In the genomic region with DNA sequence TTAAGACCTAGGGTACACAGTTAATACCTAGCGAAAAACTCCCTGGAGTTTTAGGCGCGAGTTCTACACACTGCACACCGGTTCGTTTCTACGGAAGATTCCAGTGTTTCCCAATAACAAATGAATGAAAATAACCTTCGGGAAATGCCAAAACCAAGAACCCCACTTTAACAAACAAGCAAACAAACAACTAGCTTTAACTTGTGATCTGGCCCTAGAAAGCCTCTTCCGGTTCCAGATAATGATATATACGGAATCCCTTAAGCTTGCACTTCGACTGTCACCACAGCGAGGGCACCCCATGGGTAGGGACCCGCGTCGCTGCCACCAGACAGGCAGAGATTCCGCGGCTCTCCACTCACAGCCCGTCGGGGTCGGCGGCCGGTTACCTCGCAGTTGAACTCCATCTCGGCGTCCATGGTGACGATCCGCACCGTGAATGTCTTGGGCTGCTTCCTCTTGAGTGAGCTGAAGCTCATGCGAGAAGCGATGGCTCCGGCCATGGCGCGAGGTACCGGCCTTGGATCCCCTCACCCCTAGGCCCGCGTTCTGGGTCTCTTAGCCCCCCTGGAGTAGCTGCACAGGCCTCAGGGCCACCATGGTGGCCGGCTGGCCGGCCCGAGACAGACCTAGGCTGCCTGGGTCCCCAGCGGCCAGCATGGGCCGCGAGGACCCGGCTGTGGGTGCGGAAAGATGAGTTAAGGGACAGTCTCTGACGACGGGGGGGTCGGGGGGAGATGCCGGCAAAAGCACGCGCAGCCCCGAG, we compare ENCODE assay signal across 8 mouse cellular contexts. TPM values are rescaled to one million over a fixed set of nuclear protein-coding genes. Genes with fewer than 3 reads are reported as not detected.
DNase-seq lines count a peak whose midpoint lies in the region; ATAC-seq and TF ChIP-seq lines count a peak whose summit lies in the region.

No protein-coding gene starts in this region.

- no peaks in the 10 kb centered on the region for H3K27me3 ChIP-seq in embryonic facial prominence, embryonic 10.5 days (replicated peaks; ENCODE audit: low read depth, poor library complexity, severe bottlenecking)
- H3K27me3 ChIP-seq in heart, embryonic 12.5 days (replicated peaks) = no peaks in the 10 kb centered on the region
- H3K27me3 ChIP-seq in kidney, embryonic 15.5 days = no peaks in the 10 kb centered on the region
- no peaks in the 10 kb centered on the region for H3K27me3 ChIP-seq in liver, postnatal 0 days (ENCODE audit: insufficient read depth, low read length)
- H3K27me3 ChIP-seq in neural tube, embryonic 13.5 days = no peaks in the 10 kb centered on the region

- no peaks in the 10 kb centered on the region for H3K9me3 ChIP-seq in embryonic facial prominence, embryonic 10.5 days
- no peaks in the 10 kb centered on the region for H3K9me3 ChIP-seq in heart, embryonic 12.5 days (replicated peaks)
- no peaks in the 10 kb centered on the region for H3K9me3 ChIP-seq in kidney, embryonic 15.5 days (replicated peaks)
- no peaks in the 10 kb centered on the region for H3K9me3 ChIP-seq in liver, postnatal 0 days (ENCODE audit: low read length)
- H3K9me3 ChIP-seq in neural tube, embryonic 13.5 days = no peaks in the 10 kb centered on the region

- DNase-seq in A20 (ENCODE audit: low read depth, low spot score) = peak; percentile 73
- DNase-seq in T-cell, adult 2 months (ENCODE audit: low spot score) = peak; percentile 58
- peak; percentile 67 for DNase-seq in embryonic facial prominence, embryonic 10.5 days (ENCODE audit: low spot score)
- peak; percentile 64 for DNase-seq in liver, postnatal 0 days
- peak; percentile 39 to 41 for DNase-seq in thymus, adult 18-20 months

- peak; percentile 24 for ATAC-seq in heart, embryonic 12.5 days (ENCODE audit: insufficient number of reproducible peaks, low FRiP score)
- peak; percentile 72 for ATAC-seq in kidney, embryonic 15.5 days (replicated peaks; ENCODE audit: low FRiP score)
- peak; percentile 26 for ATAC-seq in liver, postnatal 0 days
- ATAC-seq in neural tube, embryonic 13.5 days (ENCODE audit: low read depth) = peak; percentile 77

- TF ChIP-seq EP300 in liver, postnatal 0 days (IDR thresholded peaks at IDR 0.05; ENCODE audit: low read depth) = no peak

- peak overlapping the region; percentile 77 for H3K4me3 ChIP-seq in embryonic facial prominence, embryonic 10.5 days
- H3K4me3 ChIP-seq in heart, embryonic 12.5 days = peak overlapping the region; percentile 86
- H3K4me3 ChIP-seq in kidney, embryonic 15.5 days (replicated peaks) = peak overlapping the region; percentile 77
- peak overlapping the region; percentile 86 for H3K4me3 ChIP-seq in liver, postnatal 0 days (ENCODE audit: low read depth, low read length)
- H3K4me3 ChIP-seq in neural tube, embryonic 13.5 days = peak overlapping the region; percentile 99

- peaks cover 17% of the 10 kb centered on the region for H3K4me1 ChIP-seq in embryonic facial prominence, embryonic 10.5 days
- peaks cover 18% of the 10 kb centered on the region; the same call in 1 of the 2 replicates for H3K4me1 ChIP-seq in heart, embryonic 12.5 days (replicated peaks)
- peaks cover 18% of the 10 kb centered on the region for H3K4me1 ChIP-seq in kidney, embryonic 15.5 days
- peaks cover 12% of the 10 kb centered on the region for H3K4me1 ChIP-seq in liver, postnatal 0 days (ENCODE audit: insufficient read depth)
- peaks cover 26% of the 10 kb centered on the region for H3K4me1 ChIP-seq in neural tube, embryonic 13.5 days (replicated peaks)

- peak overlapping the region; percentile 77 for H3K4me2 ChIP-seq in heart, embryonic 12.5 days
- peak overlapping the region; percentile 76 for H3K4me2 ChIP-seq in kidney, embryonic 15.5 days
- peak overlapping the region; percentile 89 for H3K4me2 ChIP-seq in liver, postnatal 0 days (ENCODE audit: low read depth, low read length)
- H3K4me2 ChIP-seq in neural tube, embryonic 13.5 days = peak overlapping the region; percentile 70

- peak overlapping the region; percentile 93 for H3K9ac ChIP-seq in heart, embryonic 12.5 days
- peak overlapping the region; percentile 90 for H3K9ac ChIP-seq in kidney, embryonic 15.5 days
- peak overlapping the region; percentile 94 for H3K9ac ChIP-seq in liver, postnatal 0 days (replicated peaks)
- peak overlapping the region; percentile 97 for H3K9ac ChIP-seq in neural tube, embryonic 13.5 days

- TF ChIP-seq CTCF in liver, postnatal 0 days (IDR thresholded peaks at IDR 0.05; ENCODE audit: low read depth) = no peak

- H3K36me3 ChIP-seq in embryonic facial prominence, embryonic 10.5 days (replicated peaks) = peaks cover 24% of the 10 kb centered on the region
- H3K36me3 ChIP-seq in heart, embryonic 12.5 days = no peaks in the 10 kb centered on the region
- no peaks in the 10 kb centered on the region for H3K36me3 ChIP-seq in kidney, embryonic 15.5 days
- no peaks in the 10 kb centered on the region for H3K36me3 ChIP-seq in liver, postnatal 0 days (replicated peaks; ENCODE audit: insufficient read depth, low read length)
- H3K36me3 ChIP-seq in neural tube, embryonic 13.5 days = no peaks in the 10 kb centered on the region

- H3K27ac ChIP-seq in embryonic facial prominence, embryonic 10.5 days (replicated peaks) = peak overlapping the region; percentile 91
- peak overlapping the region; percentile 82 for H3K27ac ChIP-seq in heart, embryonic 12.5 days (ENCODE audit: poor library complexity, severe bottlenecking)
- peak overlapping the region; percentile 78 for H3K27ac ChIP-seq in kidney, embryonic 15.5 days
- H3K27ac ChIP-seq in liver, postnatal 0 days (ENCODE audit: low read depth) = peak overlapping the region; percentile 90
- peak overlapping the region; percentile 91 for H3K27ac ChIP-seq in neural tube, embryonic 13.5 days (replicated peaks)

- WGBS in embryonic facial prominence, embryonic 10.5 days = 1% methylated on average over 50 of the region's 50 CpGs
- WGBS in heart, embryonic 12.5 days = under 1% methylated on average over 50 of the region's 50 CpGs
- under 1% methylated on average over 50 of the region's 50 CpGs for WGBS in kidney, embryonic 15.5 days
- WGBS in liver, postnatal 0 days (ENCODE audit: insufficient replicate concordance) = 1% methylated on average over 50 of the region's 50 CpGs
- under 1% methylated on average over 50 of the region's 50 CpGs for WGBS in neural tube, embryonic 13.5 days

RNA-seq across cellular contexts. Expression of a gene that starts 0.7 kb away (rescaled TPM):
- 68.1 and 68.7 TPM in 2 replicates for polyA plus RNA-seq in embryonic facial prominence, embryonic 10.5 days (2016; fragmentation: Nextera tagmentation; extraction: Ambion mirVana)
- 50.7 and 51.7 TPM in 2 replicates for polyA plus RNA-seq in heart, embryonic 12.5 days (2016; fragmentation: Nextera tagmentation; extraction: Ambion mirVana)
- 49.8 and 53.2 TPM in 2 replicates for polyA plus RNA-seq in kidney, embryonic 15.5 days (2015; fragmentation: Nextera tagmentation; extraction: Ambion mirVana)
- polyA plus RNA-seq in liver, postnatal 0 days (2015; fragmentation: Nextera tagmentation; extraction: Ambion mirVana) = 5.8 and 7.9 TPM in 2 replicates
- polyA plus RNA-seq in neural tube, embryonic 13.5 days (2015; fragmentation: Nextera tagmentation; extraction: Ambion mirVana) = 70.2 and 75.8 TPM in 2 replicates

RNA-seq across cellular contexts. Expression of a gene that starts 25.1 kb away (rescaled TPM):
- polyA plus RNA-seq in embryonic facial prominence, embryonic 10.5 days (2016; fragmentation: Nextera tagmentation; extraction: Ambion mirVana) = 88.1 and 91.7 TPM in 2 replicates
- polyA plus RNA-seq in heart, embryonic 12.5 days (2016; fragmentation: Nextera tagmentation; extraction: Ambion mirVana) = 35.8 and 36.1 TPM in 2 replicates
- 78.4 and 81.4 TPM in 2 replicates for polyA plus RNA-seq in kidney, embryonic 15.5 days (2015; fragmentation: Nextera tagmentation; extraction: Ambion mirVana)
- 135 and 136 TPM in 2 replicates for polyA plus RNA-seq in liver, postnatal 0 days (2015; fragmentation: Nextera tagmentation; extraction: Ambion mirVana)
- polyA plus RNA-seq in neural tube, embryonic 13.5 days (2015; fragmentation: Nextera tagmentation; extraction: Ambion mirVana) = 117 and 132 TPM in 2 replicates

RNA-seq across cellular contexts. Expression of a gene that starts 46.5 kb away (rescaled TPM):
- polyA plus RNA-seq in embryonic facial prominence, embryonic 10.5 days (2016; fragmentation: Nextera tagmentation; extraction: Ambion mirVana) = 52.1 and 52.9 TPM in 2 replicates
- 28.8 and 29.6 TPM in 2 replicates for polyA plus RNA-seq in heart, embryonic 12.5 days (2016; fragmentation: Nextera tagmentation; extraction: Ambion mirVana)
- polyA plus RNA-seq in kidney, embryonic 15.5 days (2015; fragmentation: Nextera tagmentation; extraction: Ambion mirVana) = 36.0 and 39.7 TPM in 2 replicates
- polyA plus RNA-seq in liver, postnatal 0 days (2015; fragmentation: Nextera tagmentation; extraction: Ambion mirVana) = 7.8 and 8.3 TPM in 2 replicates
- polyA plus RNA-seq in neural tube, embryonic 13.5 days (2015; fragmentation: Nextera tagmentation; extraction: Ambion mirVana) = 53.5 and 57.0 TPM in 2 replicates

Comparison
In these comparisons a context has a peak if more than half of its experiments do, and no peak if none do; other contexts are left out.
1. Peak in every context shown above with its lines: DNase-seq, ATAC-seq, H3K4me3 ChIP-seq and H3K27ac ChIP-seq.
2. ATAC-seq: peak in every context shown above with its lines; median percentile 77 in neural tube, embryonic 13.5 days; 72 in kidney, embryonic 15.5 days; 26 in liver, postnatal 0 days; 24 in heart, embryonic 12.5 days.